Mouse (Mus musculus) cerebellum, adult 2 months (tissue): Measurements from ENCODE around the gene Gm35549. TPM values are rescaled to one million over a fixed set of nuclear protein-coding genes. Genes with fewer than 3 reads are reported as not detected.
A peak's percentile ranks its signal among the peaks of the same experiment; 100 is the strongest.

Source experiments
- DNase-seq, 2 experiments: peaks; one replicate each; pipeline ENCODE4 v3.0.0; 2021
- H3K27ac ChIP-seq: fragments of 200-500 bp; 2 replicates; pipeline ENCODE4 v1.5.1; 2012; ENCODE audit warnings: low read length, control low read depth, inconsistent platforms; ENCODE audit not compliant: insufficient read depth
- H3K27me3 ChIP-seq: fragments of 200-500 bp; 2 replicates; pipeline ENCODE4 v1.6.1; 2012; ENCODE audit warnings: inconsistent platforms, mild to moderate bottlenecking, low read length, moderate library complexity; ENCODE audit not compliant: control insufficient read depth, insufficient read depth
- H3K4me1 ChIP-seq: fragments of 200-500 bp; 2 replicates; pipeline ENCODE4 v1.6.1; 2011; ENCODE audit warnings: low read length; ENCODE audit not compliant: control insufficient read depth, insufficient read depth
- H3K4me3 ChIP-seq: fragments of 200-500 bp; replicated peaks from 2 replicates; pipeline ENCODE3; 2011; ENCODE audit warnings: mild to moderate bottlenecking, low read depth, low read length, control low read depth; ENCODE audit not compliant: insufficient read depth
- CTCF ChIP-seq: fragments of 200-500 bp; IDR thresholded peaks from 2 replicates; pipeline ENCODE4 v1.5.1; 2011; ENCODE audit warnings: low read depth, mild to moderate bottlenecking, control low read depth, low read length, moderate library complexity, borderline replicate concordance; ENCODE audit not compliant: insufficient read depth
- POLR2A ChIP-seq: fragments of 200-500 bp; IDR thresholded peaks from 2 replicates; pipeline ENCODE4 v1.6.1; 2011; ENCODE audit warnings: low read length, control low read depth, borderline replicate concordance; ENCODE audit not compliant: insufficient read depth
- WGBS: fragments of 180-500 bp; shearing (Covaris S2); methylation state at CpG from one replicate; pipeline ENCODE4 v1.1.7; 2018; 5-methylcytosine and 5-hydroxymethylcytosine counted together
- polyA plus RNA-seq: library from polyadenylated mRNA; depleted of rRNA; stranded (reverse); fragments of >200 nt; gene quantifications from 2 replicates; pipeline ENCODE4 v1.2.3, GENCODE M21; 2012; rRNA removed

The Gm35549 gene
- polyA plus RNA-seq, 1 experiment: not detected

DNA sequence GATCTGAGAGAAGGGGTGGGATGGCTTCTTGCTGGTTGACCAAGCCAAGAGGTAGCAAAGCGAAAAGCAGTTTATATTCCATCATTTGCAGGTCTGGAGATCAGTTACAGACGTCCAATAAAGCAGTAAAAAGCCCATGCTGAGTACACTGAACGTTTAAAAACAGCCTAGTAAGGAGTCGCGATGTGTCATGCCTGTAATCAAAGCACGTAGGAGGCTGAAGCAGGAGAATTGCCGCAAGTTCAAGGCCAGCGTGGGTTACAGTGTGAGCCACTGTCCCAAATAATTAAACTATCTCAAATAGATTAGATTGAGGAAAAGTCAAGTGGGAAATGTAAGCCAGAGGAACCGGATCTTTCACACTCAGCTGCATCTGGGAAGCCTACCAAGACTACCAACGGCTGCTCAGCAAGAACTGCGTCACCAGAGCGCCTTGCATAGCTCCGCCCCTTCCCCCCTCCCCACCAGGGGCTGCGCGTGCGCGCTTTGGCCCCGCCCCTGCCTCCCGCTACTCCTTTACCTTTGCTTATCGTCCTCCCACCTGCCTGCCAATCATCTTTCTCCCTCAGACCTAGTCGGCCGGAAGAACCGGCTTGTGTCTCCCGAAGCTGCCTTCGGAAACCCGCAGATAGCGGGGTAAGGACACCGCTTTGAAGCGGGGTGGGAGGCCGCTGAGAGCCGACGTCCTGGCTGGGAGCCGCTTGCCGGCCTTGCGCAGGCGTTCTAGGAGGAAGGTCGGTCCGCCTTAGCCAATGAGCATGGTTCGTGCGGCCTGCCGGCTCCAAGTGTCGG lies 38.6 kb downstream of the Gm35549 start, which contains the start of gene Tcaim:
Gene Tcaim, plus strand, starts transcription at position 487 of the 792 bp plus-strand sequence.
- peak within 1 kb of the TSS; percentile 74 for H3K4me3 ChIP-seq
- TF ChIP-seq CTCF: no peak
- peak; percentile 78; the same call in 1 of the 2 replicates for TF ChIP-seq POLR2A
- H3K27me3 ChIP-seq: no peaks in the 10 kb centered on the region
- DNase-seq: peak; percentile 94
- peak within 1 kb of the TSS; percentile 77 for H3K27ac ChIP-seq
- 6% methylated on average over 41 of the region's 42 CpGs for WGBS
- no peaks in the 10 kb centered on the region for H3K4me1 ChIP-seq

DNA sequence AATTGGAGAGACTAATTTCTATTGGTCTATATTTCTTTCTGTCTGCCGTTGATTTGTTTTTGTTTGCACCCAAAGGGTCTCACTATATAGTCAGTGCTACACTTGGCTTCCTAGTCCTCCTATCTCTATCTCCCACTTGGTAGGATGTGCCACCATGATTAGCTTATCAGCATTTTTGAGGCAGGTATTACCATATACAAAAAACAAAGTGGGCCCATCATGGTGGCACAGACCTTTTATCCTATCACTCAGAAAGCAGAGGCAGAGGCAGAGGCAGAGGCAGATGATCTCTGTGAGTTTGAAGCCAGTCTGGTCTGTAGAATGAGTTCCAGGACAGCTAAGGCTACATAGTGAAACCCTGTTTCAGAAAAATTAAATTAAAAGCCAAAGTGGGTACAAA lies 57.3 kb downstream of the Gm35549 start:
- Histone ChIP-seq H3K27ac (no peak overlapping the region), H3K4me3 (no peak overlapping the region), H3K4me1 (no peaks in the 10 kb centered on the region), H3K27me3 (no peaks in the 10 kb centered on the region)
- no peak for TF ChIP-seq POLR2A
- TF ChIP-seq CTCF: no peak
- no peak for DNase-seq
- 94% methylated on average over 1 of the region's 1 CpGs for WGBS

DNA sequence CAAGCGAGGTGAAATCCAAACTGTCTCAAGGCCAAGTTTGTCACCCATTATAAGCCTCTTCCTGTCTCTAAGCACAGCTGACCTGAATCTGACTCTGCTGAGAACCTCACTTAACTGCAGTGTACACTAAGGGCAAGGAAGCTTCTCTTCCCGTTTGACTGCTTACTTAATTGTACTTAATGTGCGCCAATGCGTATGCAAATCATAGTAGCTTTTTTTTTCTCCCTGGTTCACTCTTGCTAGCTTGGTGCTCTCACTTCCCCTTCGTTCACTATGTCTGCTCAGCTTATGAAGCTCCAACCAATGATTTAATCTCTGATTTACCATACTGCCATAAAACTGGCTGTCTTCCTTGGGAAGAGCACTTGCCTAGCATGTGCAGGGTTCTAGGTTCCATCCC lies 58.6 kb downstream of the Gm35549 start:
- TF ChIP-seq POLR2A (no peak), CTCF (no peak)
- Histone ChIP-seq H3K27me3 (no peaks in the 10 kb centered on the region), H3K4me3 (no peak overlapping the region), H3K4me1 (no peaks in the 10 kb centered on the region), H3K27ac (no peak overlapping the region)
- DNase-seq: no peak
- 72% methylated on average over 5 of the region's 5 CpGs for WGBS

Other genes with a start within 250 kb of the Gm35549 start
- gene Topaz1, start 96.7 kb downstream of the Gm35549 start, polyA plus RNA-seq: 0.02 TPM in 1 of 2 replicates, not detected in the other
- 12.6 and 14.6 TPM in 2 replicates for gene Tcaim, start 38.5 kb downstream of the Gm35549 start, polyA plus RNA-seq
- 158 and 183 TPM in 2 replicates for gene Zfp445, start 22.0 kb upstream of the Gm35549 start, polyA plus RNA-seq
- gene Zkscan7, start 41.6 kb upstream of the Gm35549 start, polyA plus RNA-seq: 3.1 and 4.0 TPM in 2 replicates
- 7.2 and 7.9 TPM in 2 replicates for gene Zfp105, start 79.0 kb upstream of the Gm35549 start, polyA plus RNA-seq
- 14.2 and 17.1 TPM in 2 replicates for gene 1110059G10Rik, start 107.0 kb upstream of the Gm35549 start, polyA plus RNA-seq
- gene Kif15, start 107.0 kb upstream of the Gm35549 start, polyA plus RNA-seq: 0.51 and 0.62 TPM in 2 replicates
- 21.2 and 21.3 TPM in 2 replicates for gene Tmem42, start 177.3 kb upstream of the Gm35549 start, polyA plus RNA-seq
- gene Tgm4, start 190.7 kb upstream of the Gm35549 start, polyA plus RNA-seq: 0.44 and 0.69 TPM in 2 replicates